Mouse (Mus musculus) gastrocnemius, postnatal 10 days (tissue): ENCODE measurements around the gene Gps1. TPM values are rescaled to one million over a fixed set of nuclear protein-coding genes. Genes with fewer than 3 reads are reported as not detected.
"Not testable (repeated sequence)": the region's sequence is repeated elsewhere in the genome, so short reads cannot be mapped to it uniquely, and the experiment has no call there.

Source experiments
- DNase-seq: peaks from one replicate; pipeline ENCODE4 v3.0.0; 2021; ENCODE audit warnings: mixed read lengths
- total RNA-seq, 2 experiments: library from RNA; stranded (reverse); gene quantifications; 2 replicates each; pipeline ENCODE4 v1.2.3; 2021

The Gps1 gene
- total RNA-seq, 2 experiments from 2014 or later = 57.3 to 61.5 TPM

DNA sequence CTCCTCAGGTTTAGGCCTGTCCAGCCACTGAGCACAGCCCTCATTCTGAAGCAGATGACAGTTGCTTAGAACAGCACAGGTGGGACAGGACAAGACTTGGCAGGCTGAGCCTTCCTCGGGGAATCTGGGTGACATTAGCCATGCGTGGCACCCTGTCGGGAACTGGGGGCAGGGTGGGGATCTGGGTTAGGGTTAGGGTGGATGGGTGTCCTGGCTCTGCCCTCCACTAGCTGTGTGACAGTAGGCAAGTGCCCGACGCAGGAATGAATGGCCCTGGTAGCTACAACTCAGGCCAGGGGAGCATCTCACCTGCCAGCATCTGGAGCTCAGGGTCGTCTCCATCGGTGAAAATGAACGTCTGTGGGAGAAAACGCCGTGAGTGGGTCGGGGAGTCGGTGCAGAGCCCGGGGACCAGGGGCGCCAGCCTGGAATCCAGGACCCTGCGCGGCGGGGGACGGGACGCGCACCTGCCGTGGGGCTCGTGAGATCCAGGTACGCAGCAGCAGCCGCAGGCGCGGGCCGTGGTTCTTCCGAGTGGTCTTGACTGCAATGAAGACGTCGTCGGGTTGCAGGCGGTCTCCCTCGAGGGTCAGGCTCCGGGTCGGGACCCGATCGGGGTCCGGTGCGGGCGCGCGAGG lies 527 bp upstream of the Gps1 start:
- DNase-seq = peak; percentile 31

DNA sequence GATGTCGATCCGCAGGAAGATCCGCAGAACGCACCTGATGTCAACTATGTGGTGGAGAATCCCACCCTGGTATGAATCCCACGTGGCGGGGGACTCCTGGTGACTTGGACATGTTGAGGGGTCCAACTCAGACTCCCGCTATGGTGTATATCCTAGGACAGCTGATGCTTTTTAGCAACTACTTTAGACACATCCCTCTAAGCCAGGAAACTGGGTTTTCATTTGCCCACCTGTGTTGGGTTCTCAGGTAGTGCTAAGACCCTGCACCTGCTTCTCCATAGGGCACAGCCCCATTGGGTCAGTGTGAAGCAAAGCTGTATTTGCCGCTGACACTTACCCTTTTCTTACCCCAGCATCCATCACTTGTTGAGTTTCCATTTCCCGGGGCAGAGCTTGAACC lies 1.1 kb downstream of the Gps1 start:
- no peak for DNase-seq

DNA sequence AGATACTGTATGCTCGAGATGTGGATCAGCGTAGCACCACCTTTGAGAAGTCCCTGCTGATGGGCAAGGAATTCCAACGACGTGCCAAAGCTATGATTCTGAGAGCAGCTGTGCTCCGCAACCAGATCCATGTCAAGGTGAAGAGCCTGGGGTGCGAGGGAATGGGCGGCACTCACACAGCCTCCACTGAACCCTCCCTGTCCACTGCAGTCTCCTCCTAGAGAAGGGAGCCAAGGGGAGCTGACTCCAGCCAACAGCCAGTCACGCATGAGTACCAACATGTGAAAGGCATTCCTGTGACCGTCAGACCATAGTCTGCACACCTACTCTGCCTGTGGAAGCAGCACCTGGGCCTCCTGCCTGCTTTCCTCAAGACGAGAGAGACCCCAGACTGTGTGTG lies 4.4 kb downstream of the Gps1 start:
- not testable (repeated sequence) for DNase-seq

DNA sequence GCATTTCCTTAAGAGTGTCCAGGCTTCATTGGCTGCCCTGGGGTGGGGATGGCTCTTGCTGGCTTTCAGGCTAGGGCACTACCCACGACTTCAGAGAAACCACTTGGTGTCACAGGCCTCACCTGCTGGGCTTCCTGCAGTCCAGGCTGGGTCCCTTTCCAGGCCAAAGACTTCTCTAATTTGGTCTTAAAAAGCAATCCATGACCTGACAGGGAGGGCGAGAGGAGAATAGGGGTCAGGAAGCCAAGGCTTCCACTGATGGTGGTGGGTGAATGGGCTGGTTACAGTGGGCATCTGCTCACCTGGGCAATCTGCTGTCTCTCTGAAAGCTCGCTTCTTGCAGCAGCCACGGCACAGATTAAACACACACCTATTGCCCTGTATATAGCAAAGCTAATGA lies 5.3 kb downstream of the Gps1 start:
- DNase-seq = no peak

DNA sequence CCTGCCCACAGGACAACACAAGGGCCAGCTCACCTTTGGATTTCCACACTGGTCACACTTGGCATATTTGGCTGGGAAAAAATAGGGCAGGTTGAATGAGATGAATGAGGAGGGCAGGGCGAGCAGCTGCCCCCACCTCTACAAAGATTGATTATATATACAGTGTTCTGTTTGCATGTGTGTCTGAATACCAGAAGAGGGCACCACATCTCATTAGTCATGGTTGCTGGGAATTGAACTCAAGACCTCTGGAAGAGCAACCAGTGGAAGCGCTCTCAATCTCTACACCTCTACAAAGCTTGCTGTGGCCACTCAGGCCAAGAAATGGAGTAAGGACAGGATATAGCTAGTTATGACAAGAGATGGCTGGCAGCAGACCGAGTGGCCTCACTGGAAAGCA lies 5.7 kb downstream of the Gps1 start:
- no peak for DNase-seq

DNA sequence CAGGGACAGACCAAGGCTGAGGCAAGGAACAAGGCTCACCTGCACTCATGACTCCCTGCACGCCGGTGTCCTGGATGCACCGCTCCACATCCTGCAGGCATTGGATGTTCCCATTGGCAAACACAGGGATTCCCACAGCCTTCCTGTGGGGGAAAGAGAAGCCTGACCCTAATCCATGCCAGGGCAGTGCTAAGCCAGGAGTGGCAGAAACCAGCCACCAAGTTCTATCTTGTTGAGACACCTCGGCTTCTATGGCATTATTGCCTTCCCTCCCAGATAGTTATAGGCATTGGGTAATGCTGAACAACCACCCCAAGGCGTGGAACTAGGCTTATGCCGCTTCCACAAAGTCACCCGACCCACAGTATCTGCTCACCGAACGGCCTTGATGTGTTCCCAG lies 8.6 kb downstream of the Gps1 start:
- no peak for DNase-seq

DNA sequence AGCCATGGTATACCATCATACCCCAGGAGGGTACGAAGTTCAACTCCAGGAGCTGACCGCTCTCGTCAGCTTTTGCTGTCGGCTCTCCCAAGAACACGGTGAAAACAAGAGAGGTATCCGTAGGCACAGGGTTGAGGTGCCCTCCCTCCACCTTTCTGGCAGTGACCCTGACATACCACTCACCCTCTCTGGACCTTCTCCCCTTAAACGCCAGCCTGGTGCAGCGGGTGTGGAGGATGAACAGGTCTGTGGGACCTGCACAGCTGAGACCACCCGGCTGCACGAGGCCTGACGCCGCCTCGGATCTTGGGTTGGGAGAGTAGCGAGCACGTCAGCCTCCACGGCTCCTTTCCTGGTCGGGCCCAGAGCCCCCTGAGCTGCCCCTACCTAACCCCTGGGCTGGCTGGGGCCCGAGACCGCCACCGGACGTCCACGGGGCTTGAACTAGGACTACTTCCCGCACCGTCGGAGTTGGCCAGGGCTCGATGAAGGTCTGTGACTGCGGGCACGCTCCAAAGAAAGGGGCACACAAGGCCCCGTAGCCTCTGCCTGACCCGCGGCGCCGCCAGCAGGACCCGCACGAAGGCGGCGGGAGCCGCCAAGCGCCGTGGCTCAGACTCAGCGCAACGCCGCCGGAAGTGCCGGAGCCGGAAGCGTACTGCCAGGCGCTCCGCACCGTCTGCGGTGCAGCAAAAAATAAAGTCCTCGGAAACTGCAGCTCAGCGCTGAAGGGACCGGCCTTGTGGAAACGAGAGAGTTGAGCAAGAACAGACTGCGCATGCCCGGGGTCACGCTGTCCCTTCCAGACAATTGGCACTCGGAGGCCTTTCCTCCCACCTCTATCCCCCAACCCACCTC lies 11.9 kb downstream of the Gps1 start, which contains the start of gene Dus1l:
Dus1l (minus strand) TSS at position 648 of the 858 bp plus-strand sequence.
- peak; percentile 97 for DNase-seq

DNA sequence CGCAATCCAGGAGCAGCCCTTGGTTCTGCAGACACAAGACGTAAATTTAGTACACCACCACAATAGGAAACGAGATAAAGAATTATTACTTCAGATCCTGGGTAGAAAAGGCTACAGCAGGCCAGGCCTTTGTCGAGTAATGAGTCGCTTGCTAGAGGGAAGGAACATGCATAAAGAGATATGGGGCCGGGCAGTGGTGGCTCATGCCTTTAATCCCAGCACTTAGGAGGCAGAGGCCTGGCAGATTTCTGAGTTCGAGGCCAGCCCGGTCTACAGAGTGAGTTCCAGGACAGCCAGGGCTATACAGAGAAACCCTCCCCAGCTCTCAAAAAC lies 12.5 kb downstream of the Gps1 start:
- no peak for DNase-seq

DNA sequence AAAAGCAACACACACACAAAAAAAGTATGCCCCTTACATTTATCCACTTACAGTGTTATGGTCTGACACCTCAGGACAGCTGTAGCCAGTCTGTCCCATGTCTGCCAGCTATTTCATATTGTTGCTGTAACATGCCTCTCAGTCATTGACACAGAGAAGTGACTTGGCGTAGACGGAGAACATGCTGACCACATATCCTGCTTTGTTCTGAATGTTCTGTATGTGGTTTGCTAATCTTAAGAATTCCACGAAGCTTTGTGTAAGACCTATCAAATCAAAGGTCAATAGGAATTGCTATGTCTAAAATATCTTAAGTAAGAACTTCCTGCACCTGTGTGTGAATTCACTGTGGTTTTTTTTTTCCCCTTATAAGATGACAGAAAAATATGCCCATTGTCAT lies 14.2 kb downstream of the Gps1 start:
- no peak for DNase-seq

DNA sequence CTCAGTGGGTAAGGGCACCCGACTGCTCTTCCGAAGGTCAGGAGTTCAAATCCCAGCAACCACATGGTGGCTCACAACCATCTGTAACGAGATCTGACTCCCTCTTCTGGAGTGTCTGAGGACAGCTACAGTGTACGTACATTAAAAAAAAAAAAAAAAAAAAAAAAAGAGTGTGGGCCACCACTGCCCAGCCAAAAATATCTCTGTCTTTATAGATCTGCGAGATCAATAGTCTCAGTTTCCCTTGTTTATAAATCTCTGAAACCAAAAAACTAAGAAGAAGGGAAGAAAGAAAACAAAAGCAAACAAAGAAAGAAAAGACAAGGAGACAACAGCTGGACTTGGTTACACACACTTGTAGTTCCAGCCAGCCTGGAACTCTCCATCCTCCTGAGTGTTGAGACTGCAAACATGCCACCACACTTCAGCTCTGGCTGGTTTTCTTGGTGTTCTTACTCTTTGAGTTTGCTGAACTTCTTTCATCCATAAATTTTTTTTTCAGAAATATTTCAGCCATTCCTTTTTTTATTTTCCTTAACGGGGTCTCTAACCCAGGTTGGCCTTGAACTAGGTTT lies 15.3 kb downstream of the Gps1 start:
- no peak for DNase-seq

DNA sequence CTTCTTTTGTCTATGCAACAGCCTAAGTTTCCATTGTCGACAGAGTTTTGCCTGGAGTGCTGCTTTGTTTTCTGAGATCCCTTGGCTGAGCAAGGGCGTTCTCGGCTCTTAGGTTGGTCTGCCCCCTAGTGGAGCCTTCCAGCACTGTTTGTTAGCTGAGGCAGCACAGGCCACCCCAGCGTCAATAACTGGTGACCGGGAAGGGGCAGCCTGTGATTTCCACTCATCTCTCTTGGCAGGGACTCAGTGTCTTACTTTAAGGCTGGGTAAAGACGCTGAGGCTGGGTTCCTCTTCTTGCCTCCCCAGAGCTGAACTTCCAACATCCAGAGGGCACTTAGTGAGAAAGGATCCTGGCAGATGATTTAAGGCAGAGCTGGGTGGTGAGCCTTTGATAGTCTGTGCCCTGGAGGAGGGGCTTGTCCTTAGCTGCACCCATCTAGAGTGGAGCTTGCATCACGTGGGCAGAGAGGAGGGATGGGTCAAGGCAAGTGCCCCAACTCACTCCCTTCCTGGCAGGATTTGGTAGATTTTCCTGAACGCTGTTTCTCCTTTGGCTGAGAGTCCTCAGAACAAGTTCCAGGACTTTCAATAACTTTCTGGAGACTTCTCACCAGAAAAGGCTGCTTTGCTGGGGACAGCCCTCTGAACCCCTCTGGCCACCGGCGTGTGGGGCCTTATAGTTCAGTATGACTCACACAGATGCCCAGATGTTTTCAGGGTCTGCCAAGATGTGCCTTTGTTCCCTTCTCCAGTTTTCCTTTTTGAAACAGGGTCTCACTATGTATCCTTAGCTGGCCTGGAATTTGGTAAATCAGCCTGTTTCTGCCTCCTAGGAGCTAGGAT lies 16.2 kb downstream of the Gps1 start:
- DNase-seq = peak; percentile 91

DNA sequence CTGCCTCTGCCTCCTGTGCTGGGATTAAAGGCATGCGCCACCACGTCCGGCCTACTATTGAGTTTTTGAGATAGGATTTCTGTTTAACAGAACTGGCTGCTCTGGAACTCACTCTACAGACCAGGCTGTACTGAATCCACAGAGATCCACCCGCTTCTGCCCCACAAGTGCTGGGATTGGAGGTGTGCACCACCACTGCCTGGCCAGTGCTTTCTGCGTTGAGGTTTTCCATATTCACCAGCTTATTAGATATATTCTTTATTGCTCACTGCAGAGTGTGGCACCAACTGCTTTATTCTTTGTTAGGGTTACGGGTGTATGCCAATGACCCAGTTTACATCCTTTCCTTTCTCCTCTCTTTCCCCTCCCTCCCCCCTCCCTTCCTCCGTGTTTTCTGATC lies 20.2 kb downstream of the Gps1 start:
- DNase-seq = no peak

DNA sequence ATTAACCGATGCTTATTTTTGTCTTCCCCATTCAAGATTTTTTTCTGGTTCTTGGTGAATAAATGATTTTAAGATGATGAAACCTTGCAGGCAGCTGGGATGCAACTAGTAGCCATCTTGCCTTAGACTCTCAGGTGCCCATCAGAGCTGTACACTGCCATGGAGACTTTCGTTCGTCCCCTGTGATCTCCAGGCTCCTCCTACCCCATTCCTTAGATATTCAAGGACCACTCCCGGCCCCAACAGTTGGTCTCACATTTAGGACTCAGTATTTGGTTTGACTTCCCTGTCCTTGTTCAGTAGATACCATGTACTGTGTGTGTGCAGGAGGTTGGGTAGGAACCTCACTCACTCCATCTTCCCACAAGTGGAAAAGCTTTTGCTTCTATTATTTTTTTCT lies 20.7 kb downstream of the Gps1 start:
- no peak for DNase-seq

DNA sequence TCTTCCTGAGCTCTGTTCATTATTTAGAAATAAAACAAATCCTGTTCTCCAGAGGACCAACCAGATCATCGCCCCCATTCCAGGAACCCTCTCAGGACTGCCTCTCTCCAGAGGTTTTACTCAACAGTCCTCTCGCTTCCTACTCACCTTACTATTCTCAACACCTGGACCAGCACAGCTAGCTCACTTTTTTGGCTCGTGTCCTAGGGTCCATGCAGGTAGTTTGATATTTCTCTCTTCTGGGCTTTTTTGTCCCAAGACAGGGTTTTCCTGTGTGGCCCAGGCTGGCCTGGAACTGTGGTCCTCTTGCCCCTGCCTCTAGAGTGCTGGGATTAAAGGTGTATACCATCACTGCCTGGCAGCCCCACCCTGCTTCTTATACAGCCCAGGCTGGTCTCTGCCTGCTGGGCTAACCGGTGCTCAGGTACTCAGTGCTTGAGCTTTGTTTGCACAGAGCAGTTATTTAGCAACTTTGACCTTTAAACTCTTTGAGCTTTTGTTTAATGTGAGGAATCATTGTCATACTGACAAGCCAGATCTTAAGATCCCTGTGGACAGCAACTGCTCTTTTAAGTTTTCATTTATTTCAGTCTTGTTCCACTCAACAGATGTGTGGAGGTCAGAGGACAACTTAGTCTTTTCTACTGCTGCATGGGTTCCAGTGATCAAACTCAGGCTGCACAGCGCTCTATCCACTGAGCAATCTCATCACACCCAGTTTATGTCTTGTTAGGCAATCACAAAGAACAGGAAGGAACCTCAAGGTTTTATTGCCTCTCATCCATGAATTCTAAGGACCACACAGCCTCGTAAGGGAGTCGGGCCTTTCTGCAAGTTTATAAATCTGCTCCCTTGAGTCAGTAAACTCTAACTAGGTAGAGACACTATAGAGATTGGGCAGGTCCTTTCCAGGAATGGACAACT lies 21.6 kb downstream of the Gps1 start:
- no peak for DNase-seq

DNA sequence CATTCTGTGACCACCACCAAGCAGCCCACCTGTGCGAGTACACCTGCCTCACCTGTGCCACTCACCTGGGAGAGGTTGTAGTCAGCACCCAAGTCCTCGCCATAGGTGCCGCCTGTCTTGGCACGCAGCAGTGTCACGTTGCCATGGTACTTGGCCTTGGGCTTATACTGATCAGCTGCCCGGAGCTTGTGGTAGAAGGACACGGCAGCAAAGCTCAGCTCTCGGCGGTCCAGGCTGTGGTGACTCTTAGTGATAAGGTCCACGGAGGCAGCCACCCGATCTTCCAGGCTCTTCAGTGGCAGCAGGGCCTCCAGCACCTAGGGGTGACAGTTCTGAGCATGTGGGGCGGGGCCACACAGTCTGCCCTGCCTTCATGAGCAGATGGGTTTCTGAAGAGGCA lies 23.9 kb downstream of the Gps1 start:
- no peak for DNase-seq

DNA sequence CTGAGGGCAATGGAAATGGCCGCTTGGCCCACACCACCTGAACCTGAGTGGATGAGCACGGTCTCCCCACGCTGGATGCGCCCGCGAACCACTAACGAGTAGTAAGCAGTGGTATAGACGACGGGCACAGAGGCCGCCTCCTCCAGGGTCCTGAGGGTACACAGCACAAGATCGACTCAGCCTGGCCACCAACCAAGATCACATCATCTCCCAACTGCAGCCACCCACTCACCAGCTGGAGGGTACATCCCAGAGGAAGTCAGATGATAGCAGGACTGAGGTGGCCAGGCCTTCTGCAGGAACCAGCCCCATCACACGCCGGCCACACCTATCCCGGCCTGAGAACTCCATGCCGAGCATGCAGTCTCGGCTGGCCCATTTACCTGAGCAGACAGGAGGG lies 28.0 kb downstream of the Gps1 start:
- DNase-seq = no peak

DNA sequence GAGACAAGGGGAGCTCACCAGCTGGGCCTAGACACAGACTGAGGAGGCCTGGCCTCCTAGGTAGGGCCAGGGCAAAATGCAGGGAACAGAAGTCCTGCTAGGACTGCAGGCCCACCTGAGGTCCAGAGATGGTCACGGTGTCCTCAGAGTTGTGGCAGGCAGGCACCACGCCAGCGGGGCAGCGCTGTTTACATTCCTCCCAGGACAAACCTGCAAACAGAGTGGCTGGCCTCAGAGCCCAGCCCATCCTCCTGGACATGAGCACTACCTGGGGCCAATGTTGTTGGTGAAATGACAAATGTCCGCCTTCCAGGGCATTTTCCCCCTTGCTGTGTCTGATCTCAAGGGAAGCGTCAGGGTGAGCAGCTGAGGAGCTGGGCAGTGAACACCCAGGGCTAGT lies 33.3 kb downstream of the Gps1 start:
- no peak for DNase-seq

DNA sequence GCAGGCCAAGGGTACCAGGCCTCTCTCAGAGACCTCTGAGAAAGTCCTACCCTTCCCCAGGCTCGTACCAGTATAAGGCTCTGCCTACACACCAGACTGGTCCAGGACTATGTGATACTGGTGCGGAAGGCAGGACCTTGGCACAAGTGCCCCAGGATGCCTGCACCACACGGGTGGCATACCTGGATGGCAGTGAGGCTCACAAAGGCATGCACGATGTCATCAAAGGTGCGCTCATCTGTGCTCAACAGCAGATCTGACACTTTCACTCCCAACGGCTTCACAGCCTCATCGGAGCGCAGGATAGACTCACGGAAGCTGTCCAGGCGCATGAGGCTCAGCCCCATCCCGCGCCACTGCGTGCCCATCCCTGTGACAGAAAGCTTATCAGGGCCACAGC lies 34.2 kb downstream of the Gps1 start:
- DNase-seq = no peak

DNA sequence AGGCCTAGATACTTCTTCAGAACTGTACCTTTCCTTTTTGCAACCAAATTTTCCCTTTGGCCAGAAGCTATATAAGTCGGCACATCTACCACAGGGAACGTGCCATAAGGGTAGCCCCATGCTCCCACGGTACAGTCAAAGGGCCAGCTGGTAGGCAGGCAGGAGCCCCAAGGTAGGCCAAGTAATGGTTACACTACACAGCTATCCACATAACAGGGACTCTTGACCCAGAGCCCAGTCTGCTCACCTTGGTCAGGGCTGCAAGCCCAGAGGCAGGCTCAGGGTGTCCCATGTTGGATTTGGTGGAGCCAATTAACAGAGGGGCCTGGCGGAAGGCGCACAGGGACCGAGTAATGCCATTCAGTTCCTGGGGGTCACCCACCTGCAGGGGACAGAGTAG lies 35.5 kb downstream of the Gps1 start:
- no peak for DNase-seq

DNA sequence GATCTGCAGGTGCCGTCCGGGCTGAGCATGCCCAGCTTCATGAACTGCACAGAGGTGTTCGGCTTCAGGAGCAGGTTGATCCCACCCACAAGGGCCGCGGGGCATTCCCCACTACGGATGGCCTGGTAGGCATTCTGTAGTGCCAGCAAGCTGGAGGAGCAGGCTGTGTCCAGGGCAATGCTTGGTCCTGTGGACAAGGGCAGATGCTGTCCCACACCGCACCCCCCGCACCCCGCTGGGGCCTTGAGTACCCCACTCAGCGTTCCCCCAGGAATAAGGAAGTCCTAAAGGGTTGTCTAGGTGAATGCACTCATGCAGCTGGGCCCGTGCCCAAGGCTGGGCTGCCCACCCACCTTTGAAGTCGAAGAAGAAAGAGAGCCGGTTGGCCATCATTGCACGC lies 36.5 kb downstream of the Gps1 start:
- no peak for DNase-seq

DNA sequence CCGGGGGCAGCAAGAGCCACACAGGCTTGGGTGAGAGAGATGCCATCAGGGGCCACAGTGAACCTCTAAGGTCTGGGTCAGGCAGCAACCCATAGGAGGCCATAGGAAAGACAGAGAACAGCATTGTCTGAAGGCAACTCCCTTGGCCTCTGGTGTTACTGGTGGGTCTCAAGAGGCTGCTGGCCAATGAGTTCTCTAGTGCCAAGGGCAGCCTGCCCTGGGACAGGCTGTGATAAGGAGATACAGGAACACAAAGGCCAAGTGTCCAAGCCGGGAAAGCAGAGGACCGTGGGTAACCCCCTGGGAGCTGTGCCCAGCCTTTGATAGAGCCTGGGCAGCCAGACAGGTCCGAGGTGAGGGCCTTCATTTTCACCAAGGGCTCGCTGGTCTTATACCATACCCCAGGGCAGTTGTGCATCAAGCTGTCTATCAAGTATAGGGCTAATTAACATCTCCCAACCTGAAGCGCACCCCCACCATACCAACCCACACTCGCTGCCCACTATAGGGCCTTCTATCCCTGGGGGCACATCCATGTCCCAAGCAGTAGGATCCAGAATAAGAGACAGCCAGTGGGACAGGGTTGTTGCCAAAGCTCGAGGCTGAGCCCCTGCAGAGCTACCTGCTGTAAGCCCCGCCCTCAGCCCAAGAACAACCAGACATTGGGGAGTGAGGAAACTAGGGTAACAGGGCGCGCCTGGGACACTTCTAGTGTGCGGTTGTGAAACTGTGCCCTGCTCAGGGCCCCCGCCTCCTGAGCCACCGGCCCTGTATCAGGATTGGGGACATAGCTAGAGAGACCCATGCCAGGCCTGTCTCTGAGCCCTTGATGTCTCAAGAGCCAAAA lies 37.2 kb downstream of the Gps1 start:
- DNase-seq = no peak
